Mouse (Mus musculus): ENCODE measurements at regions not wholly inside any gene's neighbourhood (a gene's known extent, or its start where the extent isn't known, plus 50 kb on each side); places are given as distances from the start of the nearest gene placed in this dataset.
A peak's percentile ranks its signal among the peaks of the same experiment; 100 is the strongest.

DNA sequence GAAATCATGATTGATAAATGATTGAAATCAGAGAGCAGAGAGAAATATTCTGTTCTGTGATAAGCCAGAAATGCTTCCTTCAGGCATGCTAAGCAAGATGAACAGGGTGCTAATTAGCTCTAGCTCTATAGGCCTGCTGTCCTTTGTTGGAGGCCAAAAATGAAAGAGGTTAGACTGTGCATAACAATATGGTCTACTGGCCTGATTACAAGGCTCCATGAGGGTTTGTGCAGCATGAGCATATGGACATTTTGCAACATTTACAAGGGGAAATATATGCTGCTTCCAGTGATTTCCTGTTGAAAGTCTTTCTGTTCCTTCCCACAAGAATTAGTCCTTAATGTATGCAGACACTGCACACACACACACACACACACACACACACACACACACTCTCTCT lies 114.3 kb downstream of the Ldoc1 start:
- peak; percentile 84 for DNase-seq

DNA sequence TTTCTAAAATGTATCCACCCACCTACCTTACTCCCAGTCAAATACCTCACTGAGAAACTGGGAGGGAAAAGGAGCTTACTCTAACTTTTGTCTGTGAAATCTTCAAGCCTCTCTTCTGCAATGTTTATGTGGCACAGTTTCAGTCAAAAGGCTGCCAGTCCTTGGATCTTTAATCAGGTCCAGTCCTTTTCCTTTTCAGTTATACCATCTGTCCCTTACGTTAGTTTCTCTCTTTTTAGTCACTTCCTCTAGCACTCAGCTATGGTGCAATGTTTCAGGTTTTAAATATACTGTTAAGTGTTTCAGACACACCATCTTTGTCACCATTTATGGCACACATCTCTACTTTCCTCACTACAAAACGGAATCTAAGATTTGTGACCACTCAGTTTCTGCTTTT lies 115.0 kb downstream of the Ldoc1 start:
- DNase-seq = peak; percentile 23
